Mouse (Mus musculus): ENCODE measurements at regions not wholly inside any gene's neighbourhood (a gene's known extent, or its start where the extent isn't known, plus 50 kb on each side); places are given as distances from the start of the nearest gene placed in this dataset.

DNA sequence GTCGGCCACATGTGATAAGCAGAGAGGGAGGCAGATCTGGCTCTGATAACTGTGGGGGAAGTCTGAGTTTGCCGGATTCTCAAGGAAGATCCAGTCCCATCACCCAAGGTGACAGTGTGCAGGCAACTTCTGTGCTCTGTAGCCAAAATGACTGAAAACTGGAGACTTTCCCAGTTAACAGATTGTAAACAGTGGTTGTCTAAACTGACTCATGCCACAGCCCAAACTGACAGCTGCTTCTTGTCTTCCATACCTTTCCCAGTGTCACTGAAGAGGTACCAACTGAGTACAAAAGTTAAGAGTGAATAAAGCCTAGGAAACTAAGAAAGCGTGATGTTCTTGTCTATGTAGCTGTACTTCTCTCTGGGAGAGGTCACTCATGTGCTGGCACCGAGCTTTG is 990.4 kb upstream of the Slit2 start:
- ATAC-seq (ENCODE audit: low FRiP score, low TSS enrichment): no peak
- Histone ChIP-seq H3K4me2 (replicated peaks; ENCODE audit: low read depth) (no peak overlapping the region), H3K4me1 (replicated peaks; ENCODE audit: control insufficient read depth, insufficient read depth) (no peaks in the 10 kb centered on the region), H3K9ac (ENCODE audit: low read length) (no peak overlapping the region), H3K27ac (replicated peaks) (no peak overlapping the region), H3K36me3 (ENCODE audit: control insufficient read depth, insufficient read depth, low read length) (no peaks in the 10 kb centered on the region), H3K4me3 (ENCODE audit: low read depth, low read length) (no peak overlapping the region), H3K9me3 (ENCODE audit: control insufficient read depth, low read length) (no peaks in the 10 kb centered on the region), H3K27me3 (ENCODE audit: control insufficient read depth, insufficient read depth, low read length) (no peaks in the 10 kb centered on the region)
- WGBS: 52% methylated on average over 4 of the region's 4 CpGs
- TF ChIP-seq EP300 (optimal IDR thresholded peaks at IDR 0.05) (no peak), CTCF (IDR thresholded peaks at IDR 0.05; ENCODE audit: low read depth) (no peak)
- DNase-seq (ENCODE audit: low spot score): no peak

- DNase-seq (ENCODE audit: low spot score): no peak
- no peak for TF ChIP-seq EP300 (optimal IDR thresholded peaks at IDR 0.05)
- no peak for TF ChIP-seq CTCF (IDR thresholded peaks at IDR 0.05; ENCODE audit: low read depth)
Observed at GRCm38 (mm10) chr5:46986519-46986918, 996.4 kb upstream of the Slit2 start.

DNA sequence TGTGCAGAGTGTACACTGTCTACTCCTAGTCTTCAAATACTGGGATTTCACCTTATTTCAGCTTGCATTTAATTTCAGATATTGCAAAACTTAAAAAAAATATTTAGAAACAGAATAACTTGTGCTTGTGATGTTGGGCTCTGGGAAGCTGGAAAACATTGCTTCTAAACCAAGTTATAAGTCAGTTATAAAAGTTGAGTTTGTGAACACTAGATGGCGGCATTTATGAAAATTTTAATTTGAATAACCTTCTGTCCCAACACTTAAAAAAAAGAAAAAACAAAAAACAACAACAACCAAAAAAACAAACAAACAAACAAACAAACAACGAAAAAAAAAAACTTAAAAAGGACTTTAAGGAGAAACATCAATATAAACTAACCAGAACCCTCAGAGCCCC is 1002.6 kb upstream of the Slit2 start:
- WGBS: 72% methylated on average over 2 of the region's 2 CpGs
- Histone ChIP-seq H3K4me3 (ENCODE audit: low read depth, low read length) (no peak overlapping the region), H3K9ac (ENCODE audit: low read length) (no peak overlapping the region), H3K4me2 (replicated peaks; ENCODE audit: low read depth) (no peak overlapping the region), H3K27me3 (ENCODE audit: control insufficient read depth, insufficient read depth, low read length) (no peaks in the 10 kb centered on the region), H3K4me1 (replicated peaks; ENCODE audit: control insufficient read depth, insufficient read depth) (no peaks in the 10 kb centered on the region), H3K27ac (replicated peaks) (no peak overlapping the region), H3K36me3 (ENCODE audit: control insufficient read depth, insufficient read depth, low read length) (no peaks in the 10 kb centered on the region), H3K9me3 (ENCODE audit: control insufficient read depth, low read length) (no peaks in the 10 kb centered on the region)
- TF ChIP-seq EP300 (optimal IDR thresholded peaks at IDR 0.05): no peak
- TF ChIP-seq CTCF (IDR thresholded peaks at IDR 0.05; ENCODE audit: low read depth): peak; percentile 33
- no peak for DNase-seq (ENCODE audit: low spot score)
- ATAC-seq (ENCODE audit: low FRiP score, low TSS enrichment): no peak

More at GRCm38 (mm10) chr5:46986519-46986918, 996.4 kb upstream of the Slit2 start:
- Histone ChIP-seq H3K9me3 (ENCODE audit: control insufficient read depth, low read length) (no peaks in the 10 kb centered on the region), H3K27ac (replicated peaks) (no peak overlapping the region), H3K4me2 (replicated peaks; ENCODE audit: low read depth) (no peak overlapping the region), H3K9ac (ENCODE audit: low read length) (no peak overlapping the region), H3K4me1 (replicated peaks; ENCODE audit: control insufficient read depth, insufficient read depth) (no peaks in the 10 kb centered on the region), H3K4me3 (ENCODE audit: low read depth, low read length) (no peak overlapping the region), H3K36me3 (ENCODE audit: control insufficient read depth, insufficient read depth, low read length) (no peaks in the 10 kb centered on the region), H3K27me3 (ENCODE audit: control insufficient read depth, insufficient read depth, low read length) (no peaks in the 10 kb centered on the region)
- ATAC-seq (ENCODE audit: low FRiP score, low TSS enrichment): no peak
- 53% methylated on average over 2 of the region's 2 CpGs for WGBS

GRCm38 (mm10) chr5:46968870-46969436 is 1014.0 kb upstream of the Slit2 start:
- no peaks in the 10 kb centered on the region for H3K9me3 ChIP-seq (ENCODE audit: control insufficient read depth, low read length)
- no peak overlapping the region for H3K9ac ChIP-seq (ENCODE audit: low read length)
- ATAC-seq (ENCODE audit: low FRiP score, low TSS enrichment) (no peak; the same call in 1 of the 2 replicates), DNase-seq (ENCODE audit: low spot score) (no peak)
- no peak overlapping the region for H3K4me2 ChIP-seq (replicated peaks; ENCODE audit: low read depth)
- H3K4me1 ChIP-seq (replicated peaks; ENCODE audit: control insufficient read depth, insufficient read depth): no peaks in the 10 kb centered on the region
- TF ChIP-seq EP300 (optimal IDR thresholded peaks at IDR 0.05) (no peak), CTCF (IDR thresholded peaks at IDR 0.05; ENCODE audit: low read depth) (no peak)
- no peaks in the 10 kb centered on the region for H3K36me3 ChIP-seq (ENCODE audit: control insufficient read depth, insufficient read depth, low read length)
- no peak overlapping the region for H3K27ac ChIP-seq (replicated peaks)
- WGBS: 53% methylated on average over 5 of the region's 5 CpGs
- H3K4me3 ChIP-seq (ENCODE audit: low read depth, low read length): no peak overlapping the region
- H3K27me3 ChIP-seq (ENCODE audit: control insufficient read depth, insufficient read depth, low read length): no peaks in the 10 kb centered on the region

DNA sequence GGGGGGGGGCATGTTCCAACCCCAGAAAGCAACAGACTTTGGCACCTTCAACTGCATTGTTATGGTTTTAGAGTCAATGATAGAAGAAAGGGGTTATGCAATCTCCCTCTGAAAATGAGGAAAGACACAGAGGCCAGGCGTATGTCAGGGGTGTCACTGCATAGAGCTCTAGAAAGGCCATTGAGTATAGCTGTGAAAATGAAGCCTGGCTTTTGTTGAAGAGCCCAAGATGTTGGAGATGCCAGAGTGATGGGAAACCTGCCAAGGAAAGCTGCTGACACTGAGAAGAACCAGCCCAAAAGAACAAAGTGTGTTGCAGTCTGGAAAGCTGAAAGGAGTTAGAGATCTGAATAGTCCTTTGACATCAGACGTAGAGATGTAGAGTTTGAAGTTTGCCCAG is 1022.2 kb upstream of the Slit2 start:
- Histone ChIP-seq H3K9me3 (ENCODE audit: control insufficient read depth, low read length) (no peaks in the 10 kb centered on the region), H3K4me2 (replicated peaks; ENCODE audit: low read depth) (no peak overlapping the region), H3K4me1 (replicated peaks; ENCODE audit: control insufficient read depth, insufficient read depth) (no peaks in the 10 kb centered on the region), H3K36me3 (ENCODE audit: control insufficient read depth, insufficient read depth, low read length) (no peaks in the 10 kb centered on the region), H3K4me3 (ENCODE audit: low read depth, low read length) (no peak overlapping the region), H3K9ac (ENCODE audit: low read length) (no peak overlapping the region), H3K27ac (replicated peaks) (no peak overlapping the region), H3K27me3 (ENCODE audit: control insufficient read depth, insufficient read depth, low read length) (no peaks in the 10 kb centered on the region)
- TF ChIP-seq CTCF (IDR thresholded peaks at IDR 0.05; ENCODE audit: low read depth) (no peak), EP300 (optimal IDR thresholded peaks at IDR 0.05) (no peak)
- DNase-seq (ENCODE audit: low spot score) (no peak), ATAC-seq (ENCODE audit: low FRiP score, low TSS enrichment) (no peak; the same call in 1 of the 2 replicates)
- 46% methylated on average over 2 of the region's 2 CpGs for WGBS

- H3K9me3 ChIP-seq (ENCODE audit: control insufficient read depth, low read length): no peaks in the 10 kb centered on the region
- no peaks in the 10 kb centered on the region for H3K27me3 ChIP-seq (ENCODE audit: control insufficient read depth, insufficient read depth, low read length)
- H3K36me3 ChIP-seq (ENCODE audit: control insufficient read depth, insufficient read depth, low read length): no peaks in the 10 kb centered on the region
- DNase-seq (ENCODE audit: low spot score) (no peak), ATAC-seq (ENCODE audit: low FRiP score, low TSS enrichment) (no peak)
- H3K4me1 ChIP-seq (replicated peaks; ENCODE audit: control insufficient read depth, insufficient read depth): no peaks in the 10 kb centered on the region
- WGBS: 87% methylated on average over 7 of the region's 7 CpGs
- no peak overlapping the region for H3K27ac ChIP-seq (replicated peaks)
- H3K4me3 ChIP-seq (ENCODE audit: low read depth, low read length): no peak overlapping the region
- H3K4me2 ChIP-seq (replicated peaks; ENCODE audit: low read depth): no peak overlapping the region
- no peak overlapping the region for H3K9ac ChIP-seq (ENCODE audit: low read length)
- TF ChIP-seq EP300 (optimal IDR thresholded peaks at IDR 0.05) (no peak), CTCF (IDR thresholded peaks at IDR 0.05; ENCODE audit: low read depth) (no peak)
Observed at GRCm38 (mm10) chr5:46926324-46926723, 1056.6 kb upstream of the Slit2 start.

Measured in stomach, postnatal 0 days (tissue).